Mouse (Mus musculus) midbrain, postnatal 0 days (tissue): ENCODE measurements around the gene Serhl. TPM values are rescaled to one million over a fixed set of nuclear protein-coding genes. Genes with fewer than 3 reads are reported as not detected.

Experiments
- ATAC-seq: fragments of 200-750 bp; cut with Nextera tagmentation; 2 replicates; pipeline ENCODE4 v1.8.0; 2017; ENCODE audit warnings: moderate number of reproducible peaks, mild to moderate bottlenecking, moderate TSS enrichment, moderate library complexity; ENCODE audit not compliant: low FRiP score
- DNase-seq: peaks from one replicate; pipeline ENCODE4 v3.0.0-alpha.2; 2015; ENCODE audit warnings: low spot score
- H3K27ac ChIP-seq: fragments of 300-500 bp; sonication (generic); 2 replicates; pipeline ENCODE4 v1.5.1; 2014; ENCODE audit warnings: low read depth, mild to moderate bottlenecking, low read length, mixed read lengths
- H3K27me3 ChIP-seq: fragments of 300-500 bp; sonication (generic); 2 replicates; pipeline ENCODE4 v1.6.1; 2014; ENCODE audit warnings: low read length, control low read depth, mixed read lengths; ENCODE audit not compliant: insufficient read depth
- H3K36me3 ChIP-seq: fragments of 300-500 bp; sonication (generic); 2 replicates; pipeline ENCODE4 v1.6.1; 2014; ENCODE audit warnings: low read length, control low read depth, mixed read lengths; ENCODE audit not compliant: insufficient read depth
- H3K4me1 ChIP-seq: fragments of 300-500 bp; sonication (generic); 2 replicates; pipeline ENCODE4 v1.6.1; 2014; ENCODE audit warnings: mild to moderate bottlenecking, control low read depth, antibody characterized with exemption, low read length, mixed read lengths; ENCODE audit not compliant: insufficient read depth
- H3K4me2 ChIP-seq: fragments of 300-500 bp; sonication (generic); 2 replicates; pipeline ENCODE4 v1.6.1; 2014; ENCODE audit warnings: low read depth, mild to moderate bottlenecking, low read length, mixed read lengths; ENCODE audit not compliant: poor library complexity, severe bottlenecking
- H3K4me3 ChIP-seq: fragments of 300-500 bp; sonication (generic); 2 replicates; pipeline ENCODE4 v1.5.1; 2014; ENCODE audit warnings: low read depth, mild to moderate bottlenecking, low read length, moderate library complexity
- H3K9ac ChIP-seq: fragments of 300-500 bp; sonication (generic); replicated peaks from 2 replicates; pipeline ENCODE4 v1.6.1; 2014; ENCODE audit warnings: mild to moderate bottlenecking, low read length, moderate library complexity, mixed read lengths; ENCODE audit not compliant: poor library complexity, severe bottlenecking
- H3K9me3 ChIP-seq: fragments of 300-500 bp; sonication (generic); 2 replicates; pipeline ENCODE4 v1.6.1; 2016; ENCODE audit warnings: low read length, control low read depth
- CTCF ChIP-seq: IDR thresholded peaks from 2 replicates; pipeline ENCODE4 v1.5.1; 2016; ENCODE audit warnings: antibody characterized with exemption, mild to moderate bottlenecking
- WGBS: fragments of 180-500 bp; shearing (Covaris S2); extraction: QIAGEN DNeasy Blood & Tissue Kit; methylation state at CpG from one replicate; pipeline ENCODE4 v1.1.7; 2014; 5-methylcytosine and 5-hydroxymethylcytosine counted together
- polyA plus RNA-seq: library from polyadenylated mRNA; unstranded; fragments of >200 nt; fragmentation: Nextera tagmentation; extraction: Ambion mirVana; gene quantifications from 2 replicates; pipeline ENCODE4 v1.2.1, GENCODE M21; 2015
- total RNA-seq: library from RNA; depleted of rRNA; stranded (reverse); fragments of >200 nt; gene quantifications from 2 replicates; pipeline ENCODE4 v1.2.3, GENCODE M21; 2014

Serhl gene
- total and polyA plus RNA-seq, 2 experiments from 2014 or later = 6.7 to 38.5 TPM

DNA sequence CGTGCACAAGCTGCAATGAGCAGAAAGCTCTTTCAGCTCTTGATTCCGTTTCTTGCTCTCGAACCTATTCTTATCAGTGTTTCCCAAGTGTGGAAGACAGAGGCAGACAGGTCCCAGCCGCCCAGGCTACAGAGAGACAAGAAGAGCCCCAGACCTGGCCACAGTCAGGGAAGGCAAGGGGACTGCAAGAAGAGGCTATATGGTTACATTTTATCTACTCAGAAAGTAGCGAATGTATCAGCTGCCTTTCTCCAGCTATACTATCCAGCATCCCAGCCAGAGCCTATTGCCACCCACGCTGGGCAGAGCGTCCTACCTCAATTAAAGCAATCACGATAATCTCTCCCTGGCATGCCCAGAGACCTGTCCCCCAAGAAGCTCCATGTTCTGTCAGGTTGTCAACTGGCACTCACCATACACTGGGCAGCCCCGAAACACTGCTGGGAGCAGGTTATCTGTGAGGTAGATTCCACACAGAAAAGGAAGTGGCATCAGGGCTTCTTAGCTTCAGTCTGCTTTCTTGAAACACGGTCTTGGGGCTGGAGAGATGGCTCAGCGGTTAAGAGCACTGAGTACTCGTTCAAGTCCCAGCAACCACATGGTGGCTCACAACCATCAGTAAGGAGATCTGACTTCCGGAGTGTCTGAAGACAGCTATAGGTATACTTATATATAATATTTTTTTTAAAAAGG, 2.5 kb upstream of the Serhl start:
- no peak overlapping the region for H3K4me3 ChIP-seq
- no peaks in the 10 kb centered on the region for H3K9me3 ChIP-seq
- TF ChIP-seq CTCF = no peak
- ATAC-seq = no peak
- H3K4me1 ChIP-seq = peaks cover 8% of the 10 kb centered on the region
- 86% methylated on average over 13 of the region's 13 CpGs for WGBS
- H3K9ac ChIP-seq = no peak overlapping the region
- no peaks in the 10 kb centered on the region for H3K36me3 ChIP-seq
- H3K4me2 ChIP-seq = no peak overlapping the region
- H3K27me3 ChIP-seq = peaks cover 6% of the 10 kb centered on the region; the same call in 1 of the 2 replicates
- H3K27ac ChIP-seq = no peak overlapping the region
- no peak for DNase-seq

DNA sequence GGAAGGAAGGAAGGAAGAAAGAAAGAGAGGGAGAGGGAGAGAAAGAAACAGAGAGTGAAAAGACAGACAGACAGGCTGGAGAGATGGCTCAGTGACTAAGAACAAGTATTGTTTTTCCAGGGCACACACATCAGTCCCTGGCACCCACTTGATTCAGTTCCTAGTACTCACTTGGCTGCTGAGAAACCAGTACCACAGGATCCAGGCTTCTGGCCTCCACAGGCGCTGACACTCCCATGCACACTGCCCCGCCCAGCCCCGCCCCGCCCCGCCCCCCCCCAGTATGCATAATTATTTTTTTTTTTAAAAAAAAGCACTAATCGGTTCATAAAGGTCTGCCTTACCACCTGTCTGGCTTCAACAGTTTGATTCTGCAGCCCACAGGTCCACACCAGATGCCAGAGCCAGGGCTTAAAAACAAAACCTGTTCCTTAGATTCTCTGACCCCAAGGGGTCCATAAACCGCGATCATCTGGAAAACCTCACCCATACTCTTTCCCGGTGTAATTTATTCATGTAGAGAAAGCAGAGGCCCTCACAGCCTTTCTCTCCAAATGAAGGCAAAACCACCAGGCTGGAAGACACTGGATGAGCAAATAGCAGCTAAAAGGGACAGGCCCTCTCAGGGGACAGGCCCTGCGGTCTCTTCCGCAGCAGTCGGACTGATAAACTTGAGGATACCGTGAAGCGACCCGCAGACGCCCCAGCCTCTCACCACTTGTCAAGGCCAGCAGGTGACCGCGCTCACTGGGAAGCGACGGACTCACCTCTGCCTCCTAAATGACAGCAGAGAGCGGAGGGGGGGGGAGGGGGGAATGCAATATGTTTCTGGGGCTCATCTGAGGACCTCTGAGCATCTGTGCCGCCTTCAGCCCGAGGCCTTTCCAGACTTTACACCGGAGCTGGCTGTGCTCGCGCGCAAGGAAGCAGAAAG, 544 bp upstream of the Serhl start:
- H3K27me3 ChIP-seq = peaks cover 6% of the 10 kb centered on the region; the same call in 1 of the 2 replicates
- WGBS = 13% methylated on average over 23 of the region's 27 CpGs
- TF ChIP-seq CTCF = no peak
- peaks cover 6% of the 10 kb centered on the region for H3K4me1 ChIP-seq
- ATAC-seq (no peak), DNase-seq (no peak)
- peak overlapping the region; percentile 24; the same call in 1 of the 2 replicates for H3K4me2 ChIP-seq
- H3K9me3 ChIP-seq = no peaks in the 10 kb centered on the region
- H3K4me3 ChIP-seq = no peak overlapping the region
- H3K27ac ChIP-seq = no peak overlapping the region
- no peaks in the 10 kb centered on the region for H3K36me3 ChIP-seq
- no peak overlapping the region for H3K9ac ChIP-seq

DNA sequence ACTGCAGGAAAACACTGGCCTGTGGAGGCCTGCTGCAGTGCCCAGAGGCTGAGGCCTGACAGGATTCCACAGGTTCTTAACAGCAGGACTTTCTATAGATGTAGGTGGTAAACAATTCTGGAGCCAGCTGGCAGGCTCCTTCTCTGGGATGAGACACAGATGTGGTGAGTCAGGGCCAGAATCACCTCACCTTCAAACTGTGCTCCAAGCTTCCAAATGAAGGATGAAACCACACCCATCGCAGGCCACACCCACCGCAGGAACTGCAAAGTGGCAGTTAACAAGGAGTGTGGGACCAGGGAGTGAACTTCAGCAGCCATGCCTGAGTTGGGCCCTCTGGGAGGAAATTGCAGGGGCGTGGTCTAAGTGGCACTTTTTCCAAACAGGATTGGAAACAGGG, 1.6 kb downstream of the Serhl start:
- peaks cover 6% of the 10 kb centered on the region; the same call in 1 of the 2 replicates for H3K27me3 ChIP-seq
- DNase-seq (no peak), ATAC-seq (no peak)
- no peak overlapping the region for H3K4me2 ChIP-seq
- H3K4me1 ChIP-seq = no peaks in the 10 kb centered on the region
- 62% methylated on average over 3 of the region's 3 CpGs for WGBS
- H3K4me3 ChIP-seq = no peak overlapping the region
- H3K27ac ChIP-seq = no peak overlapping the region
- TF ChIP-seq CTCF = no peak
- H3K36me3 ChIP-seq = no peaks in the 10 kb centered on the region
- no peaks in the 10 kb centered on the region for H3K9me3 ChIP-seq
- H3K9ac ChIP-seq = no peak overlapping the region

DNA sequence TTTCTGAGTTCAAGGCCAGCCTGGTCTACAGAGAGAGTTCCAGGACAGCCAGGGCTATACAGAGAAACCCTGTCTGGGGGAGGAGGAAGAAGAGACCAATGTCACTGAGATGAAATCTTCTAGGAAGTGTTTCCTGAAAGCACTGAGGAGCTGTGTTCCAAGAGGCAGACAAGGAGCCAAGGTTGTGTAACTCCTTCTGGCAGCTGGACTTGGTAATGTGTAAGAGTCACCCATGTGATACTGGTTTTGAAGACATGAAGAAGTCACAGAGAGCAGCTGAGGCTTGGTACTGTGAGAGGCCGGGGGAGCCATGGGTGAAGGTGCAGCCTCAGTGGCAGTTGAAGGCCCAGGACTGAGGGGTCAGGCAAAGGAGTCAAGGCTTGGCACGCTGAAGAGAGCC, 4.4 kb downstream of the Serhl start:
- Histone ChIP-seq H3K4me1 (no peaks in the 10 kb centered on the region), H3K27me3 (peaks cover 6% of the 10 kb centered on the region; the same call in 1 of the 2 replicates), H3K9ac (no peak overlapping the region), H3K4me2 (no peak overlapping the region), H3K27ac (no peak overlapping the region), H3K36me3 (no peaks in the 10 kb centered on the region), H3K4me3 (no peak overlapping the region), H3K9me3 (no peaks in the 10 kb centered on the region)
- WGBS = 85% methylated on average over 2 of the region's 2 CpGs
- ATAC-seq (no peak), DNase-seq (no peak)
- TF ChIP-seq CTCF = no peak

DNA sequence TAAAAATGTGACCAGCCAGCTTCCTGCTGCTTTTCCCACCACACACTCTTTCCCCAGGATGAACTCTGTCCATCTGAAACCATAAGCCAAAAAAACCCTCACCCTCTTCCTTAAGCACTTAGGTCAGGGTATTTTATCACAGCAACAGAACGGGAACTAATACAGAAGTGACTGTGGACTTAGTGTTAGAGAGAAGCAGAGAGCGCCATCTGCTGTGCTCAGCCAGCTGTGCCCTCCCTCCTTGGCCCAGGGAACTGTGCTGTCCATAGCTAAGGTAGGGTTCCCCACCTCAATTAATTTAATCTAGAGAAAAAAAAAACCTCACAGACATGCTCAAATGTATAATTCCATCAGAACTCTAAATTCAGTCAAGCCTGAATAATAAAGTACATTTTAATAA, 6.6 kb downstream of the Serhl start:
- no peak overlapping the region for H3K4me2 ChIP-seq
- no peak overlapping the region for H3K4me3 ChIP-seq
- H3K4me1 ChIP-seq = peaks cover 5% of the 10 kb centered on the region; the same call in 1 of the 2 replicates
- ATAC-seq (no peak), DNase-seq (no peak)
- H3K27me3 ChIP-seq = no peaks in the 10 kb centered on the region
- TF ChIP-seq CTCF = peak; percentile 58
- whole genome bisulfite sequencing = 36% methylated on average over 2 of the region's 2 CpGs
- no peaks in the 10 kb centered on the region for H3K36me3 ChIP-seq
- H3K9ac ChIP-seq = no peak overlapping the region
- no peak overlapping the region for H3K27ac ChIP-seq
- no peaks in the 10 kb centered on the region for H3K9me3 ChIP-seq
